Mouse (Mus musculus): ENCODE measurements around the gene D630045J12Rik. TPM values are rescaled to one million over a fixed set of nuclear protein-coding genes. Genes with fewer than 3 reads are reported as not detected.

The D630045J12Rik gene
- polyA plus RNA-seq, 1 experiment from 2014 or later, result 12.6 TPM

DNA sequence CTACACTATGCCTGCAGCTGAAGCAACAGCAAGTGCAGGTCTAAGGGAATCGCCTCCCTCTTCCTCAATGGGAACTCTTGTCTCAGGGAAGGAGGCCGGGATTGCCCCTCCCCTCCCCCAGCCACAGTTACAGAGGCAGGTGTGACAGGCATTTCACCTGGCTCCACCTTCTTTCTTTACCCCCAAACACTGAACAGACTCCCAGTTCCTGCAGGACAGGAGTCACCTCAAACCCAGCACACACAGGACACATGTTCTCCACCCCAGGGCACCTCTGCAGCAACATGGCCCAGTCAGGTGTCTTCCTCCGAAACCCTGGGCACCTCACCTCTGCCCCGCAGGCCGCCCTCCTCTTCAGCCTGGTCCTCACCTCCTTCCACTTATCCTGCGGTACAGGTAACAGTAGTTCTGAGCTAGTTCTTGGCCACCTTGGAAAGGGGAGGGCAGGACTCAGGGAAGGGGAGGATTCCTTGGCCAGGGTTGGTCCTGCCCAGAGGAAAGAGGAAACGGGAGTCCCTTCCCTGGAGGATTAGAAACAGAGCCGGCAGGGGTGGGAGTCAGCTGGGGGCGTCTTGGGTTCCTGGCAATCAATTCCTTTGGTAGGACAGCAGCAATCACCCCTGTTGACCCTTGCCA lies 144.5 kb downstream of the D630045J12Rik start, which contains the start of gene Tmem213:
Gene Tmem213, plus strand, starts transcription at position 96 of the 636 bp plus-strand sequence.
- H3K9me3 ChIP-seq (replicated peaks), result no peaks in the 10 kb centered on the region
- H3K27me3 ChIP-seq (replicated peaks), result no peaks in the 10 kb centered on the region
- no peak within 1 kb of the TSS for H3K4me2 ChIP-seq
- ATAC-seq (ENCODE audit: low FRiP score), result no peak
- H3K36me3 ChIP-seq, result no peaks in the 10 kb centered on the region
- no peak within 1 kb of the TSS for H3K9ac ChIP-seq (replicated peaks)
- H3K4me3 ChIP-seq (replicated peaks), result no peak within 1 kb of the TSS
- H3K4me1 ChIP-seq, result 0 out of 2 replicates have a peak, but pooled peaks cover 3% of the 10 kb centered on the region
- no peak within 1 kb of the TSS for H3K27ac ChIP-seq (replicated peaks)
- 34% methylated on average over 9 of the region's 9 CpGs for WGBS

DNA sequence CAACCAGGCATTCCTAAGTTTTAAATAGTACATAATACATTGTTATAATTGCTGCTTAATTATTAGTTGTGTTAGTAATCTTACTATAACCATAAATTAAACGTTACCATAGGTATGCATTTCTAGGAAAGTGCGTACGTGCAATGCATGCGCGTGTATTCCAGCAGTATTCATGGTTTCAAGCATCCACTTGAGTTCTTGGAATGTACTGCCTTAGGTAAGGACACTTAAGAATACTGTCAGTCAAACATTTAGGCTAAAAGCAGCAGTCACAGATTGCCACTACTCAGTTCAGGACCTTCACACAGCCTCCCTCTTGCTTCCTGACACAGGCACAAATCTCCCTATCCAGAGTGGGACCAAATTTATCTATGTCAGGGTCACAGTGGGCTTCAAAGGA lies 145.4 kb downstream of the D630045J12Rik start:
- H3K36me3 ChIP-seq, result no peaks in the 10 kb centered on the region
- 94% methylated on average over 5 of the region's 5 CpGs for WGBS

DNA sequence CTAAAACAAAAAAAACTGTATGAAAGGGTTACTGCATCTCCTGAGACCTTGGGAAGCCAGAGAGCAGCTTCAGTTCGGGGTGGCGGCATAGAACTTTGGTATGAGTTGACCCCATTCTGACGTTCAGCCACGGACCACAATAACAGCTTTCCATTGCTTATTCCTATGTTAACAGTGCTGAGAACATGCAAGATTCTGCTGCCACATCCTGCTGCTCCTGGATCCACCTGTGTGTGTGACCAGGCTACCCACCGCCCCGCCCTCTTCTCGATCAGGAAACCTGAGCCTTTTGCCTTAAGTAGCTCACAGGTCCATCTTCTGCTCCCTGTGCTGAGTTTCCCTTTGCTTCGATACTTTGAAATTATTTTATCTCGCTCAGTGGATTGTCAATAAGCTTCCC lies 147.9 kb downstream of the D630045J12Rik start:
- Histone ChIP-seq H3K9ac (replicated peaks) (no peak overlapping the region), H3K36me3 (no peaks in the 10 kb centered on the region), H3K27me3 (replicated peaks) (no peaks in the 10 kb centered on the region), H3K27ac (replicated peaks) (no peak overlapping the region), H3K4me3 (replicated peaks) (no peak overlapping the region), H3K4me1 (0 out of 2 replicates have a peak, but pooled peaks cover 3% of the 10 kb centered on the region), H3K9me3 (replicated peaks) (no peaks in the 10 kb centered on the region), H3K4me2 (no peak overlapping the region)
- ATAC-seq (ENCODE audit: low FRiP score), result no peak
- 86% methylated on average over 9 of the region's 9 CpGs for WGBS

More for the DNA sequence above, 145.4 kb downstream of the D630045J12Rik start:
- Histone ChIP-seq H3K4me2 (no peak overlapping the region), H3K4me1 (0 out of 2 replicates have a peak, but pooled peaks cover 3% of the 10 kb centered on the region), H3K9me3 (replicated peaks) (no peaks in the 10 kb centered on the region), H3K27ac (replicated peaks) (no peak overlapping the region), H3K27me3 (replicated peaks) (no peaks in the 10 kb centered on the region), H3K4me3 (replicated peaks) (no peak overlapping the region), H3K9ac (replicated peaks) (no peak overlapping the region)
- ATAC-seq (ENCODE audit: low FRiP score), result no peak

DNA sequence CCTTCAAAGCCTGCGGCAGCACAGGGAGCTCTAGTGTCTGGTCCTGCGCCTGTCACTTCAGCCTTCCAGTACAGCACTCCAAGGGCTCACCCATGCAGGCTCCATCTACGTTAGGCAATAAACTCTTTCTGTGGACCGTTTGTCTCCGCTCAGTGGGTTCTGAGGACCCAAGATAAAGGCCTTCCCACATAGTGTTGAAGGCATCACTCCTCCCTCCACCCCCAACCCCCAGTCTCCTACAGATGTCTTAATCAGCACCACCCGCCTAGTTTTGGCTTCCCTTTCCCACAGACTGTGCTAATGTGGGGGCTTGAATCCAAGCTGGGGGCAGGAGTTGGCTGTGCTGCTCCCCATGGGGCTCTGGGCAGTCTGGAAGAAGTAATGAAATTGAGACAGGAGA lies 150.0 kb downstream of the D630045J12Rik start:
- Histone ChIP-seq H3K27ac (replicated peaks) (no peak overlapping the region), H3K4me3 (replicated peaks) (no peak overlapping the region), H3K27me3 (replicated peaks) (no peaks in the 10 kb centered on the region), H3K4me1 (no peaks in the 10 kb centered on the region), H3K9me3 (replicated peaks) (no peaks in the 10 kb centered on the region), H3K4me2 (no peak overlapping the region), H3K9ac (replicated peaks) (no peak overlapping the region), H3K36me3 (no peaks in the 10 kb centered on the region)
- 55% methylated on average over 6 of the region's 6 CpGs for WGBS
- ATAC-seq (ENCODE audit: low FRiP score), result no peak

DNA sequence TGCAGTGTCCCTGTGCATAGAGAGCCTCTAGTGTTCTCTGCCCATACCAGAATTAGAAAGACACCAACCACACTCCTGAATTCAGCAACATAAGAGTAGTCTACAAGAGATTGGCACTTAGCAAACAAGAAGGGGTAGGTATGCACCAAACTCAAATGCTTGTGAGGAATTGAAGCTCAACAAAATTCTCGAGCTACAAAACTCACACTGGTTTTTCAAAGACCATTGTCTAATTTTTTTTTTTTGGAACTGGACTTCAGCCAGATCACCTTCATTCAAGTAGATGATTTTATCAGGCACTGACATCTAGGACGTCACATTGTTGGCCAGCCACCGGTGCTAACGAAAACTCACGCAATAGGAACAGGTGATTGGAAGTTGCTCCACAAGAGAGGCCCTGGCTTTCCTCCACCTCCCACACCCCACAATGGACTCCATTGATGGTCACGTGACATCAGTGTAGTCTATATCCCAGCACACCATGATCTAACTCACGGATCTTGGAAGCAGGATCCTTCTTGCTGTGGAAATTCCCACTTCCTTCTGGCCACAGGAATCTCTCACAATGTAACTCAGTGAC lies 151.5 kb downstream of the D630045J12Rik start:
- Histone ChIP-seq H3K36me3 (no peaks in the 10 kb centered on the region), H3K9ac (replicated peaks) (no peak overlapping the region), H3K27me3 (replicated peaks) (no peaks in the 10 kb centered on the region), H3K4me3 (replicated peaks) (no peak overlapping the region), H3K9me3 (replicated peaks) (no peaks in the 10 kb centered on the region), H3K4me2 (no peak overlapping the region), H3K27ac (replicated peaks) (no peak overlapping the region), H3K4me1 (no peaks in the 10 kb centered on the region)
- 87% methylated on average over 7 of the region's 7 CpGs for WGBS
- no peak for ATAC-seq (ENCODE audit: low FRiP score)

DNA sequence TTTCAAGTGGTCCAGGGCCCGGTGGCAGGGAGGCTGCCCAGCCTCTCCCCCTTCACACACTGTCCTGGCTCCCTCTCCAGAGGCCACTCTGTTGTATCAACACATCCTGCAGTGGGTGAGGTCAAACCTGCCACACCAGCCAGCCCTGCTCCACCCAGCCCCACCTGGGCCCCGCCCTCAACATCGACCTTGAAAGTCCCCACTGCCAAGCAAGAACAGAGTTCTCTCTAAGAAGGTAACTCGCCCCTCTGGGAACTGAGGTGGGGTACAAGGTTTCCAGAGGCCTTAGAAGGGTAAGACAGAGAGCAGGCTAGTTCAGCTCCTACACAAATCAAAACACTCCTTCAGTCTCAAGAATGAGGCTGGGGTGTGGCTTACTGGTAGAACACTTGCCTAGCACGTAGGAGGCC lies 156.8 kb downstream of the D630045J12Rik start:
- Histone ChIP-seq H3K9ac (replicated peaks) (no peak overlapping the region), H3K27me3 (replicated peaks) (no peaks in the 10 kb centered on the region), H3K4me3 (replicated peaks) (no peak overlapping the region), H3K9me3 (replicated peaks) (no peaks in the 10 kb centered on the region), H3K4me1 (no peaks in the 10 kb centered on the region), H3K27ac (replicated peaks) (no peak overlapping the region), H3K4me2 (no peak overlapping the region), H3K36me3 (no peaks in the 10 kb centered on the region)
- WGBS, result 76% methylated on average over 5 of the region's 5 CpGs
- ATAC-seq (ENCODE audit: low FRiP score), result no peak

DNA sequence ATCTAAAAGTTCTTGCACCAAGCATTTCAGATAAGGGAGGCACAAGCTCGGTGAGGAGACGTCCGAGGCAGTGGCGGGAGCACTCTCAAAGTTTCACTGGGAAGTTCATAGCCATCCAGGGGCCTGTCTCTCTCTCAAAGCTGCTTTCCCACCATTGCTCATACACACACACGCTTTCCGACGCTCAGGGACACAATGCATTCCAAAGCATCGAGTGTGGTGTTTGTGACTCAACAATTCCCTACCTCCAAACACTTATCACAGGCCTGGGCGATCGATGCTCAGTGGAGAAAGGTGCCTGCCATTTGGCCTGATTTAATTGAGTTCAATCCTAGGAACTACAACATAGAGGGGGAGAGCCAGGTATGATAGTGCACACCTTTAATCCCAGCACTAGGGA lies 159.1 kb downstream of the D630045J12Rik start:
- H3K4me3 ChIP-seq (replicated peaks), result no peak overlapping the region
- no peaks in the 10 kb centered on the region for H3K36me3 ChIP-seq
- H3K9ac ChIP-seq (replicated peaks), result no peak overlapping the region
- no peak overlapping the region for H3K27ac ChIP-seq (replicated peaks)
- no peaks in the 10 kb centered on the region for H3K27me3 ChIP-seq (replicated peaks)
- ATAC-seq (ENCODE audit: low FRiP score), result no peak
- no peak overlapping the region for H3K4me2 ChIP-seq
- no peaks in the 10 kb centered on the region for H3K4me1 ChIP-seq
- 92% methylated on average over 10 of the region's 10 CpGs for WGBS
- no peaks in the 10 kb centered on the region; the same call in 1 of the 2 replicates for H3K9me3 ChIP-seq (replicated peaks)

DNA sequence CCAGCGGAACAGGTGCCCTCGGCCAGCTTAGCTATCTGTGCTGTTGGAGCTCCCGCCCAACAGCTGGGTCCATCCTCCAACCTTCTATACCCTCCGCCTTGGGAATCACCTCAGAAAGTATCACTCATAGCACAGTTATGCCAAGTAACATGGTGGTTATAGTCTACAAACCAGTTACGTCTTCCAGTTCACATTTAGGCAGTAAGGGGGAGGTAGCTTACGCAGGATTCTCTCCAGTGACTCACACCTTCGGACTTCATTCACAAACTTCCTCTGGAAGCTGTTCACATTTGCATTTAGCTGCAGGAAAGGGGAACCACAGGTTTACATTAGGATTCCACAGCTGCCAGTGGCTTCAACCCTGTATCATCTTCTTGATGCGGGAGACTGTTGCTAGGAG lies 161.3 kb downstream of the D630045J12Rik start:
- no peak overlapping the region for H3K4me3 ChIP-seq (replicated peaks)
- H3K9ac ChIP-seq (replicated peaks), result no peak overlapping the region
- H3K4me1 ChIP-seq, result no peaks in the 10 kb centered on the region
- no peak for ATAC-seq (ENCODE audit: low FRiP score)
- H3K36me3 ChIP-seq, result no peaks in the 10 kb centered on the region
- H3K27ac ChIP-seq (replicated peaks), result no peak overlapping the region
- WGBS, result 95% methylated on average over 8 of the region's 8 CpGs
- H3K27me3 ChIP-seq (replicated peaks), result no peaks in the 10 kb centered on the region
- H3K4me2 ChIP-seq, result no peak overlapping the region
- no peaks in the 10 kb centered on the region; the same call in 1 of the 2 replicates for H3K9me3 ChIP-seq (replicated peaks)

DNA sequence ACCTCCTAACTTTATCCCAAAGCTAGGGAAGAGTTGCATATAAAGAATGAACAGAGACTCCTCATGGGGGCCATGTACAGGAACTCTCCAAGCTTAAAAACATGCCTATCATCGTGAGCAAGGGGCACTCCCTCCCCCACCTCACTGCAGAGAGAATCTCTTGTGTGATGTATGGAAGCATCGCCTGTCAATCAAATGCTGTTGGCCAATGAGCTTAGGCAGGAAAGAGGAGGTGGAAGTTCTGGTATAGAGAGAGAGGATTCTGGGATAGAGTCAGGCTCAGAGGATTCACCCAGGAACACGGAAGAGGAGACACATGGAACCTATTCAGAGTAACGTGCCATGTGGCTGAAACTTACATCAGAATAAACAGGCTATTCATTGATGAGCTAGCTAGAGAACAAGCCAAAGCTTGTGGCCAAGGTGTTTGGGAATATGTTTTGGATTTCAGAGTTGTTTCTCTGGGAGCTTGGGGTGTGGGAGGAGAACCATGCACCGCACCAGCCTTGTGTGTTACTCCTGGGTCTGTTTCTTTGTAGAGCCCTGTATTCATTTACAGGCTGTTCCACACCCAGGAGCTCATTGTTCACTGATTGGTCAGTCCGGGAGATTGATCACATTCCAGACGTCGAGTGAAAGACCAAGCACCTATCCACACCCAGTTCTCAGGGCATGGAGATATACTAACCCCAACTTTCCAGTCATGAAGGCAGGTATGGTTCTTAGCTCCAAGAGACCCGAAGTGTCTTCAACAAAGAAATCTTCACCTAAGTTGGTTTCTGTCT lies 166.4 kb downstream of the D630045J12Rik start:
- no peak overlapping the region for H3K4me3 ChIP-seq (replicated peaks)
- H3K9me3 ChIP-seq (replicated peaks), result no peaks in the 10 kb centered on the region; the same call in 1 of the 2 replicates
- H3K4me2 ChIP-seq, result no peak overlapping the region
- no peak overlapping the region for H3K9ac ChIP-seq (replicated peaks)
- ATAC-seq (ENCODE audit: low FRiP score), result no peak
- H3K27ac ChIP-seq (replicated peaks), result no peak overlapping the region
- no peaks in the 10 kb centered on the region for H3K36me3 ChIP-seq
- no peaks in the 10 kb centered on the region for H3K27me3 ChIP-seq (replicated peaks)
- H3K4me1 ChIP-seq, result no peaks in the 10 kb centered on the region
- 85% methylated on average over 9 of the region's 9 CpGs for WGBS

DNA sequence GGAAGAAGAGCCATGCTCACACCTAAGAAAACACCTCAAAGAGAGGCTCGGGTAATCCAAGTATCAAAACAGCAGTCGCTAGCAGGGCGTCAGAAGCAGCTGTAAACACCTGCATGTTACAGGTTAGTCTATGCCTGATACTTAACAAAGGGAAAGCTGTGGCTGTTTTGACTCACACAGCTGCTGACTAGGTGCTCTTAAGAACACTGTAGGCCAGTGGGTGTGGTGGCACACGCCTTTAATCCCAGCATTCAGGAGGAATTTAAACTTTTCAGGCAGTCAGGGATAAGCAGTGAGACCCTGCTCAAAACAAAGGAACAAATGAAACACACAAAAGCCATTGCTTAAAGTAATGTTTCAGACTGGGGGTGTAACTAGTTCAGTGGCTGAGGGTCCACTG lies 170.6 kb downstream of the D630045J12Rik start:
- Histone ChIP-seq H3K36me3 (no peaks in the 10 kb centered on the region), H3K9ac (replicated peaks) (no peak overlapping the region), H3K4me3 (replicated peaks) (no peak overlapping the region), H3K4me1 (no peaks in the 10 kb centered on the region), H3K4me2 (no peak overlapping the region), H3K9me3 (replicated peaks) (no peaks in the 10 kb centered on the region), H3K27me3 (replicated peaks) (no peaks in the 10 kb centered on the region), H3K27ac (replicated peaks) (no peak overlapping the region)
- no peak for ATAC-seq (ENCODE audit: low FRiP score)
- 56% methylated on average over 4 of the region's 4 CpGs for WGBS

DNA sequence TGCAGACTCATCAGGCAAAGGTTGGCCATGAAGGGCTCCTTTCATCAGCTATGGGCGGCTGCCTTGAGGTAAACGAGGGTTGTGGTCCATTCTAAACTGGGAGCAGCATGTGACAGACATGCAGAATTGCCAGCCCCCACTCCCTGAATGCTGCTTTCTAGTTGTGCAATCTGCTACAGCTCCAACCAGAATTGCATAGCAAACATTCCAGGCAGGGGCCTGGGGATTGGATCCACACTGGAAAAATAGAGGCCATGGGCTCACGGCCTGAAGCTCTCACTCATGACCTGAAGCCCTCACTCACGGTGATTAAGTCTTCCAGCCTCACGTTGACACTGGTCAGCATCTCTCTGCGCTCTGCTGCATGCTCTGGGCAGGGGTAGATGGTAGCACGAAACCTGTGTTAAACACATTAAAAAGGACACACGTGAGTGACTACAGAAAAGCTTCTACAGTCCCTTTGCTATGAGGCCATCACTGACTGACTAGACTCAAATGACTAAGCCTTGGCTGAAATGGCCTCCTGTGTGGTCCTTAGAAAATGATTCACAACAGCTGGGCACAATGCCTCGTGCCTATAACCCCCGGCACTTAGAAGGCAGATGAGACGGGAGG lies 172.0 kb downstream of the D630045J12Rik start:
- no peaks in the 10 kb centered on the region for H3K4me1 ChIP-seq
- H3K27ac ChIP-seq (replicated peaks), result no peak overlapping the region
- H3K9me3 ChIP-seq (replicated peaks), result no peaks in the 10 kb centered on the region
- H3K4me2 ChIP-seq, result no peak overlapping the region
- H3K4me3 ChIP-seq (replicated peaks), result no peak overlapping the region
- WGBS, result 65% methylated on average over 11 of the region's 11 CpGs
- no peaks in the 10 kb centered on the region for H3K27me3 ChIP-seq (replicated peaks)
- H3K36me3 ChIP-seq, result no peaks in the 10 kb centered on the region
- no peak for ATAC-seq (ENCODE audit: low FRiP score)
- H3K9ac ChIP-seq (replicated peaks), result no peak overlapping the region

All from neural tube, embryonic 15.5 days (tissue).